ENCODE assay signal across 23 mouse cellular contexts in genomic region chr17:47881330-47881729, GRCm38 (mm10). TPM values are rescaled to one million over a fixed set of nuclear protein-coding genes. Genes with fewer than 3 reads are reported as not detected.
DNase-seq lines count a peak whose midpoint lies in the region; ATAC-seq and TF ChIP-seq lines count a peak whose summit lies in the region.
"Had no signal": no experiment of that assay in that cellular context is flagged by ENCODE, and none has a peak within 500 bp of the region (broad histone marks: within the 10 kb centered on the region; RNA-seq: fewer than 3 reads in every experiment).

No protein-coding gene starts in this region.

- H3K4me3 ChIP-seq in forebrain, embryonic 10.5 days, result no peak overlapping the region
- no peak overlapping the region for H3K4me3 ChIP-seq in forebrain, embryonic 15.5 days
- no peak overlapping the region for H3K4me3 ChIP-seq in midbrain, embryonic 10.5 days
- H3K4me3 ChIP-seq in midbrain, embryonic 11.5 days (ENCODE audit: low read depth, low read length), result no peak overlapping the region
- no peak overlapping the region for H3K4me3 ChIP-seq in embryonic facial prominence, embryonic 13.5 days
- no peak overlapping the region for H3K4me3 ChIP-seq in limb, embryonic 14.5 days (replicated peaks; ENCODE audit: low read length)
- H3K4me3 ChIP-seq: erythroblast, embryonic 14.5 days; heart, embryonic 15.5 days; layer of hippocampus, adult 2 months; liver, embryonic 13.5 days had no signal

- no peak for TF ChIP-seq POLR2A in limb, embryonic 14.5 days (IDR thresholded peaks at IDR 0.05; ENCODE audit: borderline replicate concordance, extremely low read depth, insufficient read depth, insufficient read length)

- H3K9me3 ChIP-seq in forebrain, embryonic 10.5 days, result no peaks in the 10 kb centered on the region
- H3K9me3 ChIP-seq in forebrain, embryonic 15.5 days, result no peaks in the 10 kb centered on the region
- H3K9me3 ChIP-seq in midbrain, embryonic 10.5 days (replicated peaks), result no peaks in the 10 kb centered on the region
- no peaks in the 10 kb centered on the region for H3K9me3 ChIP-seq in midbrain, embryonic 11.5 days (ENCODE audit: control insufficient read depth, low read length)
- no peaks in the 10 kb centered on the region for H3K9me3 ChIP-seq in embryonic facial prominence, embryonic 13.5 days
- H3K9me3 ChIP-seq in limb, embryonic 14.5 days (ENCODE audit: control insufficient read depth, low read length), result no peaks in the 10 kb centered on the region
- H3K9me3 ChIP-seq: heart, embryonic 15.5 days; liver, embryonic 13.5 days had no signal

- no peak overlapping the region for H3K4me2 ChIP-seq in forebrain, embryonic 15.5 days (replicated peaks)
- no peak overlapping the region for H3K4me2 ChIP-seq in midbrain, embryonic 11.5 days
- no peak overlapping the region for H3K4me2 ChIP-seq in embryonic facial prominence, embryonic 13.5 days
- H3K4me2 ChIP-seq in limb, embryonic 14.5 days (replicated peaks; ENCODE audit: low read depth, low read length, severe bottlenecking), result no peak overlapping the region
- H3K4me2 ChIP-seq: heart, embryonic 15.5 days; liver, embryonic 13.5 days had no signal

- peaks cover 93% of the 10 kb centered on the region for H3K36me3 ChIP-seq in forebrain, embryonic 10.5 days (replicated peaks)
- H3K36me3 ChIP-seq in forebrain, embryonic 15.5 days, result no peaks in the 10 kb centered on the region
- H3K36me3 ChIP-seq in midbrain, embryonic 10.5 days, result peaks cover 98% of the 10 kb centered on the region
- H3K36me3 ChIP-seq in midbrain, embryonic 11.5 days (ENCODE audit: control insufficient read depth, insufficient read depth, low read length), result peaks cover 3% of the 10 kb centered on the region
- peaks cover 43% of the 10 kb centered on the region for H3K36me3 ChIP-seq in embryonic facial prominence, embryonic 13.5 days
- H3K36me3 ChIP-seq in limb, embryonic 14.5 days (ENCODE audit: control insufficient read depth, insufficient read depth, low read length), result peaks cover 94% of the 10 kb centered on the region
- H3K36me3 ChIP-seq: heart, embryonic 15.5 days had no signal

- peaks cover 49% of the 10 kb centered on the region for H3K27me3 ChIP-seq in forebrain, embryonic 10.5 days (ENCODE audit: poor library complexity, severe bottlenecking)
- H3K27me3 ChIP-seq in forebrain, embryonic 15.5 days, result no peaks in the 10 kb centered on the region
- H3K27me3 ChIP-seq in midbrain, embryonic 10.5 days (ENCODE audit: low read depth, poor library complexity, severe bottlenecking), result peaks cover 23% of the 10 kb centered on the region
- no peaks in the 10 kb centered on the region for H3K27me3 ChIP-seq in midbrain, embryonic 11.5 days (ENCODE audit: control insufficient read depth, insufficient read depth, low read length)
- H3K27me3 ChIP-seq in embryonic facial prominence, embryonic 13.5 days, result no peaks in the 10 kb centered on the region
- no peaks in the 10 kb centered on the region for H3K27me3 ChIP-seq in limb, embryonic 14.5 days (ENCODE audit: control insufficient read depth, insufficient read depth, low read length)
- H3K27me3 ChIP-seq: heart, embryonic 15.5 days; liver, embryonic 13.5 days had no signal

- DNase-seq in forebrain, embryonic 10.5 days (ENCODE audit: extremely low spot score, low spot score), result no peak
- DNase-seq in midbrain, embryonic 10.5 days (ENCODE audit: low spot score), result no peak
- no peak for DNase-seq in midbrain, embryonic 11.5 days (ENCODE audit: low spot score, missing footprints)
- no peak for DNase-seq in limb, embryonic 14.5 days (ENCODE audit: low spot score)
- no peak for DNase-seq in frontal cortex, postnatal 36 days (ENCODE audit: low spot score in 2 of 2)
- DNase-seq: cerebellum, adult 9-10 months; heart, adult 11 months; kidney, adult 2 months; kidney, postnatal 14 days; layer of hippocampus, postnatal 36 days; liver, embryonic 13.5 days; right cerebral cortex, postnatal 4 days; thymus, adult 2 months had no signal

- H3K9ac ChIP-seq in forebrain, embryonic 15.5 days (replicated peaks), result no peak overlapping the region
- H3K9ac ChIP-seq in midbrain, embryonic 11.5 days (ENCODE audit: low read length), result no peak overlapping the region
- no peak overlapping the region for H3K9ac ChIP-seq in embryonic facial prominence, embryonic 13.5 days
- no peak overlapping the region for H3K9ac ChIP-seq in limb, embryonic 14.5 days (ENCODE audit: low read depth, low read length, severe bottlenecking)
- H3K9ac ChIP-seq: heart, embryonic 15.5 days; liver, embryonic 13.5 days had no signal

- ATAC-seq in forebrain, embryonic 15.5 days (replicated peaks), result no peak
- ATAC-seq in midbrain, embryonic 11.5 days (ENCODE audit: low FRiP score), result no peak
- ATAC-seq in embryonic facial prominence, embryonic 13.5 days (ENCODE audit: insufficient number of reproducible peaks, insufficient read depth, low FRiP score, low TSS enrichment, low read depth), result no peak
- ATAC-seq in limb, embryonic 14.5 days (ENCODE audit: low FRiP score, low read depth), result no peak
- no peak for ATAC-seq in activated CD4-positive, CD25-positive, alpha-beta regulatory T cell, adult 4 months
- ATAC-seq: forebrain, embryonic 16.5 days; lung, postnatal 0 days; midbrain, embryonic 16.5 days had no signal

- WGBS in forebrain, embryonic 10.5 days, result 67% methylated on average over 13 of the region's 13 CpGs
- WGBS in forebrain, embryonic 15.5 days, result 66% methylated on average over 13 of the region's 13 CpGs
- WGBS in midbrain, embryonic 10.5 days, result 70% methylated on average over 13 of the region's 13 CpGs
- 55% methylated on average over 13 of the region's 13 CpGs for WGBS in midbrain, embryonic 11.5 days
- 31% methylated on average over 13 of the region's 13 CpGs for WGBS in embryonic facial prominence, embryonic 13.5 days
- WGBS in limb, embryonic 14.5 days, result 36% methylated on average over 13 of the region's 13 CpGs

- peak overlapping the region; percentile 36 for H3K27ac ChIP-seq in forebrain, embryonic 10.5 days
- H3K27ac ChIP-seq in forebrain, embryonic 15.5 days (replicated peaks), result no peak overlapping the region
- H3K27ac ChIP-seq in midbrain, embryonic 10.5 days (replicated peaks), result peak overlapping the region; percentile 58
- no peak overlapping the region for H3K27ac ChIP-seq in midbrain, embryonic 11.5 days (ENCODE audit: low read depth, low read length)
- peak overlapping the region; percentile 22; the same call in 1 of the 2 replicates for H3K27ac ChIP-seq in embryonic facial prominence, embryonic 13.5 days
- H3K27ac ChIP-seq in limb, embryonic 14.5 days (replicated peaks; ENCODE audit: low read depth, low read length), result peak overlapping the region; percentile 3; the same call in 1 of the 2 replicates
- H3K27ac ChIP-seq: heart, embryonic 15.5 days; layer of hippocampus, adult 2 months; liver, embryonic 13.5 days had no signal

- peaks cover 82% of the 10 kb centered on the region for H3K4me1 ChIP-seq in forebrain, embryonic 10.5 days
- peaks cover 41% of the 10 kb centered on the region for H3K4me1 ChIP-seq in forebrain, embryonic 15.5 days
- H3K4me1 ChIP-seq in midbrain, embryonic 10.5 days, result peaks cover 92% of the 10 kb centered on the region
- H3K4me1 ChIP-seq in midbrain, embryonic 11.5 days (ENCODE audit: control insufficient read depth, insufficient read depth, low read length), result peaks cover 69% of the 10 kb centered on the region
- H3K4me1 ChIP-seq in embryonic facial prominence, embryonic 13.5 days, result peaks cover 62% of the 10 kb centered on the region
- peaks cover 41% of the 10 kb centered on the region for H3K4me1 ChIP-seq in limb, embryonic 14.5 days (ENCODE audit: control insufficient read depth, insufficient read depth, low read length)

RNA-seq across cellular contexts. Expression of gene Foxp4, which starts 43.1 kb away (rescaled TPM):
- polyA plus RNA-seq in forebrain, embryonic 10.5 days (2016; fragmentation: Nextera tagmentation; extraction: Ambion mirVana), result 16.6 and 18.0 TPM in 2 replicates
- 33.2 and 37.3 TPM in 2 replicates for polyA plus RNA-seq in forebrain, embryonic 15.5 days (2015; fragmentation: Nextera tagmentation; extraction: Ambion mirVana)
- 21.8 and 25.5 TPM in 2 replicates for polyA plus RNA-seq in midbrain, embryonic 10.5 days (2016; fragmentation: Nextera tagmentation; extraction: Ambion mirVana)
- polyA plus RNA-seq in midbrain, embryonic 11.5 days (2014; fragmentation: Nextera tagmentation; extraction: Ambion mirVana), result 24.6 and 27.5 TPM in 2 replicates
- 18.9 and 19.8 TPM in 2 replicates for polyA plus RNA-seq in embryonic facial prominence, embryonic 13.5 days (2015; fragmentation: Nextera tagmentation; extraction: Ambion mirVana)
- polyA plus RNA-seq in limb, embryonic 14.5 days (2012; rRNA removed), result 104 and 165 TPM in 2 replicates
- polyA plus RNA-seq in limb, embryonic 14.5 days (2014; fragmentation: Nextera tagmentation; extraction: Ambion mirVana), result 38.6 and 46.0 TPM in 2 replicates
- polyA plus RNA-seq in activated CD4-positive, CD25-positive, alpha-beta regulatory T cell, adult 4 months (2017; shearing (Covaris generic)), result 1 to 10 TPM; 3.8 to 4.6 TPM

RNA-seq across cellular contexts. Expression of gene Mdfi, which starts 46.8 kb away (rescaled TPM):
- polyA plus RNA-seq in forebrain, embryonic 10.5 days (2016; fragmentation: Nextera tagmentation; extraction: Ambion mirVana), result 13.1 and 13.2 TPM in 2 replicates
- polyA plus RNA-seq in forebrain, embryonic 15.5 days (2015; fragmentation: Nextera tagmentation; extraction: Ambion mirVana), result 2.5 and 2.7 TPM in 2 replicates
- 10.6 and 12.9 TPM in 2 replicates for polyA plus RNA-seq in midbrain, embryonic 10.5 days (2016; fragmentation: Nextera tagmentation; extraction: Ambion mirVana)
- polyA plus RNA-seq in midbrain, embryonic 11.5 days (2014; fragmentation: Nextera tagmentation; extraction: Ambion mirVana), result 24.7 and 25.7 TPM in 2 replicates
- 28.9 and 35.9 TPM in 2 replicates for polyA plus RNA-seq in embryonic facial prominence, embryonic 13.5 days (2015; fragmentation: Nextera tagmentation; extraction: Ambion mirVana)
- polyA plus RNA-seq in limb, embryonic 14.5 days (2012; rRNA removed), result 281 and 440 TPM in 2 replicates
- polyA plus RNA-seq in limb, embryonic 14.5 days (2014; fragmentation: Nextera tagmentation; extraction: Ambion mirVana), result 57.5 and 64.7 TPM in 2 replicates
- polyA plus RNA-seq in activated CD4-positive, CD25-positive, alpha-beta regulatory T cell, adult 4 months (2017; shearing (Covaris generic)), result not detected
- polyA plus RNA-seq: G1E had no signal

Comparison
In these comparisons a context has a peak if more than half of its experiments do, and no peak if none do; other contexts are left out.
1. H3K27ac ChIP-seq: peak in forebrain, embryonic 10.5 days (single experiment), midbrain, embryonic 10.5 days (single experiment), embryonic facial prominence, embryonic 13.5 days (single experiment) and limb, embryonic 14.5 days (single experiment); none in forebrain, embryonic 15.5 days (single experiment) and midbrain, embryonic 11.5 days (single experiment).